Mouse (Mus musculus): Measurements from ENCODE around the gene Olfr447. TPM values are rescaled to one million over a fixed set of nuclear protein-coding genes. Genes with fewer than 3 reads are reported as not detected.

Gene Olfr447
- polyA plus RNA-seq, 1 experiment from 2014 or later = not detected

Other genes with a start within 250 kb of the Olfr447 start
- gene Tcaf1, start 198.8 kb upstream of the Olfr447 start, polyA plus RNA-seq (2014; fragmentation: Nextera tagmentation; extraction: Ambion mirVana) = 77.1 and 85.5 TPM in 2 replicates
- not detected in 2 replicates for gene Olfr453, start 169.5 kb upstream of the Olfr447 start, polyA plus RNA-seq (2014; fragmentation: Nextera tagmentation; extraction: Ambion mirVana)
- gene Olfr38, start 152.5 kb upstream of the Olfr447 start, polyA plus RNA-seq (2014; fragmentation: Nextera tagmentation; extraction: Ambion mirVana) = not detected in 2 replicates
- not detected in 2 replicates for gene Olfr452, start 123.8 kb upstream of the Olfr447 start, polyA plus RNA-seq (2014; fragmentation: Nextera tagmentation; extraction: Ambion mirVana)
- not detected in 2 replicates for gene Olfr450, start 96.9 kb upstream of the Olfr447 start, polyA plus RNA-seq (2014; fragmentation: Nextera tagmentation; extraction: Ambion mirVana)
- not detected in 2 replicates for gene Olfr449, start 74.5 kb upstream of the Olfr447 start, polyA plus RNA-seq (2014; fragmentation: Nextera tagmentation; extraction: Ambion mirVana)
- gene Olfr448, start 18.4 kb upstream of the Olfr447 start, polyA plus RNA-seq (2014; fragmentation: Nextera tagmentation; extraction: Ambion mirVana) = not detected in 2 replicates
- not detected in 2 replicates for gene Olfr446, start 12.5 kb downstream of the Olfr447 start, polyA plus RNA-seq (2014; fragmentation: Nextera tagmentation; extraction: Ambion mirVana)
- not detected in 2 replicates for gene Olfr444, start 40.2 kb downstream of the Olfr447 start, polyA plus RNA-seq (2014; fragmentation: Nextera tagmentation; extraction: Ambion mirVana)
- gene Olfr441, start 197.5 kb downstream of the Olfr447 start, polyA plus RNA-seq (2014; fragmentation: Nextera tagmentation; extraction: Ambion mirVana) = not detected in 2 replicates
- not detected in 2 replicates for gene Olfr237-ps1, start 237.7 kb downstream of the Olfr447 start, polyA plus RNA-seq (2014; fragmentation: Nextera tagmentation; extraction: Ambion mirVana)

Data from intestine, embryonic 14.5 days (tissue).